Mouse (Mus musculus) forebrain, embryonic 13.5 days (tissue): ENCODE data around the gene Tex38. TPM values are rescaled to one million over a fixed set of nuclear protein-coding genes. Genes with fewer than 3 reads are reported as not detected.

Source experiments
- ATAC-seq: fragments of 200-750 bp; cut with Nextera tagmentation; 2 replicates; pipeline ENCODE4 v1.8.0; 2017
- H3K27ac ChIP-seq: fragments of 300-500 bp; sonication (generic); 2 replicates; pipeline ENCODE4 v1.5.1; 2015; ENCODE audit warnings: inconsistent platforms, mild to moderate bottlenecking, moderate library complexity
- H3K27me3 ChIP-seq: fragments of 300-500 bp; sonication (generic); 2 replicates; pipeline ENCODE4 v1.6.1; 2015; ENCODE audit warnings: mild to moderate bottlenecking, inconsistent platforms
- H3K36me3 ChIP-seq: fragments of 300-500 bp; sonication (generic); 2 replicates; pipeline ENCODE4 v1.6.1; 2015; ENCODE audit warnings: mild to moderate bottlenecking, inconsistent platforms; ENCODE audit not compliant: poor library complexity, severe bottlenecking
- H3K4me1 ChIP-seq: fragments of 300-500 bp; sonication (generic); 2 replicates; pipeline ENCODE4 v1.6.1; 2015; ENCODE audit warnings: inconsistent platforms
- H3K4me2 ChIP-seq: fragments of 300-500 bp; sonication (generic); 2 replicates; pipeline ENCODE4 v1.6.1; 2015; ENCODE audit warnings: inconsistent platforms, mild to moderate bottlenecking, moderate library complexity
- H3K4me3 ChIP-seq: fragments of 300-500 bp; sonication (generic); 2 replicates; pipeline ENCODE4 v1.5.1; 2015; ENCODE audit warnings: mild to moderate bottlenecking, inconsistent platforms
- H3K9ac ChIP-seq: fragments of 300-500 bp; sonication (generic); 2 replicates; pipeline ENCODE4 v1.6.1; 2015; ENCODE audit warnings: mild to moderate bottlenecking, inconsistent platforms
- H3K9me3 ChIP-seq: fragments of 300-500 bp; sonication (generic); replicated peaks from 2 replicates; pipeline ENCODE4 v1.6.1; 2016; ENCODE audit warnings: inconsistent platforms
- WGBS: fragments of 180-500 bp; shearing (Covaris S2); methylation state at CpG from one replicate; pipeline ENCODE4 v1.1.7; 2015; 5-methylcytosine and 5-hydroxymethylcytosine counted together
- polyA plus RNA-seq: library from polyadenylated mRNA; unstranded; fragments of >200 nt; fragmentation: Nextera tagmentation; extraction: Ambion mirVana; gene quantifications from 2 replicates; pipeline ENCODE4 v1.2.1, GENCODE M21; 2015

The Tex38 gene
- polyA plus RNA-seq, 1 experiment from 2014 or later, result not detected

DNA sequence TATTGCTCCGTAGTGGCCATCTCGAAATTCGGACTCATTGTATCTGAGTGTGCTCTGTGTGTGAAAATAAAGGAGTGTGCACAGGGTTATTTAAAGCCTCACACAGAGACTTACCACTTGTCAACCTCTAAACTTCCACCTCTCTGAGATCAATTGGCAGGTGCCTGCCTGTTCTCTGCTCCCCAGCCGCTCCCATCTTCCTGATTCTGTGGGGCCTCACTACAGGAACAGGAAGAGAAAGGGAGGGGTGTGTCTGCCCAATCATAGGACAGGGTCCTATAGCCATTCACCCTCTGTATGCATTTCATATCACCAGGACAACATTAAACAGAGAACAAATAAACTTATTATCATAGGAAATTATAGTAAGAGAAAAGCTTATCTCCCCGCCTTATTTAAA is 47.1 kb downstream of the Tex38 start:
- no peak overlapping the region for H3K9ac ChIP-seq
- no peak overlapping the region for H3K4me2 ChIP-seq
- no peak overlapping the region for H3K4me3 ChIP-seq
- H3K27me3 ChIP-seq, result peaks cover 11% of the 10 kb centered on the region; the same call in 1 of the 2 replicates
- H3K4me1 ChIP-seq, result peaks cover 7% of the 10 kb centered on the region
- 73% methylated on average over 5 of the region's 5 CpGs for WGBS
- no peaks in the 10 kb centered on the region for H3K9me3 ChIP-seq
- H3K27ac ChIP-seq, result no peak overlapping the region
- ATAC-seq, result no peak
- no peaks in the 10 kb centered on the region for H3K36me3 ChIP-seq

DNA sequence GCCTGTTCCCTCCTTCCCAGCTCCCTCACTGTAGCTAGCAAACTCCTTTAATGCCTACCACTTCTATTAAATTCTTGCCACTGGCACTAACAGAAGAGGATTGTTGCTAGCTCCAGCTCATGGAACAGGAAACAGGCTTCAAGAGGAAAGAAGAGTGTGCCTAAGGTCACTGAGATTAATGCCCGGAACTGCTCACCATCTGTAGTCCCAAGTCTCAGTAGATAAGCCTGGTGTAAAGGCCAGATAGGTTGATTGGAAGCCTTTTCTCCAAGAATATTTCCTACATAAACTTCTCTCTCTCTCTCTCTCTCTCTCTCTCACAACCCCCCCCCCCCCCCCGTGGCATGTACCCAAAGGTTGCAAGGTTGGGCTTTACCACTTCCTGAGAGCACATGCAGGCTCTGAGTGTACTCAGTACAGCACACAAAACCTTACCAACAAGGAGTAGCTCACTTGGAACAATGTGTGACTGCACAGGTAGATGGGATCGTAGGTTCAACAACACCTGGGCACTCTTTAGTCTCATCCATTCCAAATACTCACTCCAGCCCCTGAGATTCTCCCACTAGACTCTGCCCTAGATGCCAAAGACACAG is 48.5 kb downstream of the Tex38 start:
- 74% methylated on average over 3 of the region's 3 CpGs for WGBS
- H3K27me3 ChIP-seq, result peaks cover 11% of the 10 kb centered on the region; the same call in 1 of the 2 replicates
- no peaks in the 10 kb centered on the region for H3K36me3 ChIP-seq
- H3K4me3 ChIP-seq, result no peak overlapping the region
- no peaks in the 10 kb centered on the region for H3K4me1 ChIP-seq
- H3K9me3 ChIP-seq, result no peaks in the 10 kb centered on the region
- H3K9ac ChIP-seq, result no peak overlapping the region
- no peak overlapping the region for H3K27ac ChIP-seq
- ATAC-seq, result no peak
- H3K4me2 ChIP-seq, result no peak overlapping the region

DNA sequence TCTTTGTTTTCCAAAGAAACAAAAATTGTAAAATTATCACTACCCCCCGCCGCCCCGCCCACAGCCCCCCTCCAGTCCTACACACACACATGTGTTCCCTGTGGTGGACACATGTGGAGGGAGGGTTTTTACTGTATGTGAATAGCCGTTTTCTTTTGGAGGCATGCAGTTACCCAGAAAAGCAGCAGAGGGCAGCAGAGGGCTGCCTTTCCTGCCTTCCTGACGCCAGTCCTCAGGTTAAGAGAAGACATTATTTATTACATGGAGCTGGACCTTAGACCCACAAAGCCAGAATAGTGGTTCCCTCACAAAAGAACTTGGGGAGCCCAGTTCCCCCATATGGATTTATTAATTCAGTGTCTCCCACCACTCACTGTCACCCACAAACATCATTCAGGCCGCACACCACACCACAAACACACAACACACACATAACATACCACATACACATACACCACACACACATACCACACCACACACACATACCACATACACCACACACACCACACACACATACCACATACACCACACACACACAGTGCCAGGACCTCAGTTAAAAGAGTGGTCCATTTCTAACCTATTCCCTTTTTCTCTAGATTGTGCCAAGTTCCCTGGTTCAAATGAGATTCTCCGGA is 49.1 kb downstream of the Tex38 start:
- 24% methylated on average over 7 of the region's 7 CpGs for WGBS
- Histone ChIP-seq H3K9ac (no peak overlapping the region), H3K9me3 (no peaks in the 10 kb centered on the region), H3K36me3 (no peaks in the 10 kb centered on the region), H3K4me2 (no peak overlapping the region), H3K27me3 (peaks cover 11% of the 10 kb centered on the region; the same call in 1 of the 2 replicates), H3K27ac (no peak overlapping the region), H3K4me1 (no peaks in the 10 kb centered on the region), H3K4me3 (no peak overlapping the region)
- ATAC-seq, result peak; percentile 79

Other genes starting within 250 kb of the Tex38 start
- not detected in 2 replicates for gene Cyp4a31, start 217.4 kb downstream of the Tex38 start, polyA plus RNA-seq
- not detected in 2 replicates for gene Cyp4a32, start 180.0 kb downstream of the Tex38 start, polyA plus RNA-seq
- 0.24 TPM in 1 of 2 replicates, not detected in the other for gene Cyp4b1, start 133.3 kb downstream of the Tex38 start, polyA plus RNA-seq
- gene Efcab14, start 43.3 kb downstream of the Tex38 start, polyA plus RNA-seq, result 23.6 and 23.7 TPM in 2 replicates
- gene Atpaf1, start 3.8 kb upstream of the Tex38 start, polyA plus RNA-seq, result 31.1 and 35.8 TPM in 2 replicates
- gene Mob3c, start 47.1 kb upstream of the Tex38 start, polyA plus RNA-seq, result 3.8 and 4.9 TPM in 2 replicates
- gene Mknk1, start 58.2 kb upstream of the Tex38 start, polyA plus RNA-seq, result 21.7 and 23.0 TPM in 2 replicates
- gene Kncn, start 103.4 kb upstream of the Tex38 start, polyA plus RNA-seq, result 0.09 TPM in 1 of 2 replicates, not detected in the other
- gene 6430628N08Rik, start 109.6 kb upstream of the Tex38 start, polyA plus RNA-seq, result 0.25 TPM in 1 of 2 replicates, not detected in the other
- gene Dmbx1, start 158.9 kb upstream of the Tex38 start, polyA plus RNA-seq, result 0.09 and 0.11 TPM in 2 replicates
- gene Faah, start 236.9 kb upstream of the Tex38 start, polyA plus RNA-seq, result 4.7 and 5.5 TPM in 2 replicates